Mouse (Mus musculus): Measurements from ENCODE around the gene Ctf1. TPM values are rescaled to one million over a fixed set of nuclear protein-coding genes. Genes with fewer than 3 reads are reported as not detected.
"Not testable (repeated sequence)": the region's sequence is repeated elsewhere in the genome, so short reads cannot be mapped to it uniquely, and the experiment has no call there.

Gene Ctf1
- polyA plus RNA-seq, 1 experiment from 2014 or later = 8.3 TPM

DNA sequence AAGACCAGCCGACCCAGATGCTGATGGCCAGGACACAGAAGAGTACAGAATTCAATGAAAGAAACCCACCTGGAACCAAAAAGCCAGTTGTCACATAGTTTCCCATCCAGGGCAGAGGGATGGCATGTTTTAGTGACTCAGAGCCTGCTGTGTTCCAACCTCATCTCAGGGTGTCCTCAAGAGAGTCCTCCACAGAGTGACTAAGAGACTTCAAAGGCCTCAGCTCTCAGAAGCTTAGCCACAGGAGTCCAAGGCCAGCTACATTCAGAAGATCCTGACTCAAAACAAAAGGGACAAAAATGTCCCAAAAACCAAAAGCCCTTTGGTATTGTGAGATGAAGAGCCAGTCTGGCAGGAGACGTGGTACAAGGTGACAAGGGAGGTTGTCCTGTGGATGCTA is 33.7 kb upstream of the Ctf1 start:
- Histone ChIP-seq H3K27ac (no peak overlapping the region), H3K4me3 (replicated peaks) (no peak overlapping the region), H3K27me3 (no peaks in the 10 kb centered on the region), H3K36me3 (replicated peaks) (0 out of 2 replicates have a peak, but pooled peaks cover 12% of the 10 kb centered on the region), H3K9ac (no peak overlapping the region), H3K9me3 (no peaks in the 10 kb centered on the region), H3K4me1 (peaks cover 3% of the 10 kb centered on the region; the same call in 1 of the 2 replicates), H3K4me2 (no peak overlapping the region)
- WGBS = 59% methylated on average over 2 of the region's 2 CpGs
- no peak for ATAC-seq (ENCODE audit: low FRiP score)

- Histone ChIP-seq H3K36me3 (replicated peaks) (0 out of 2 replicates have a peak, but pooled peaks cover 9% of the 10 kb centered on the region), H3K27ac (no peak overlapping the region), H3K4me3 (replicated peaks) (no peak overlapping the region), H3K9ac (no peak overlapping the region), H3K9me3 (no peaks in the 10 kb centered on the region), H3K4me1 (no peaks in the 10 kb centered on the region), H3K27me3 (no peaks in the 10 kb centered on the region), H3K4me2 (no peak overlapping the region)
- no peak for ATAC-seq (ENCODE audit: low FRiP score)
- 91% methylated on average over 13 of the region's 13 CpGs for WGBS
Observed at GRCm38 (mm10) chr7:127680541-127680940, 32.0 kb upstream of the Ctf1 start.

GRCm38 (mm10) chr7:127681888-127682553 is 30.5 kb upstream of the Ctf1 start:
- H3K4me2 ChIP-seq = no peak overlapping the region
- H3K4me1 ChIP-seq = no peaks in the 10 kb centered on the region
- no peak overlapping the region for H3K4me3 ChIP-seq (replicated peaks)
- H3K9me3 ChIP-seq = no peaks in the 10 kb centered on the region
- H3K27me3 ChIP-seq = no peaks in the 10 kb centered on the region
- H3K9ac ChIP-seq = no peak overlapping the region
- ATAC-seq (ENCODE audit: low FRiP score) = no peak
- WGBS = 90% methylated on average over 8 of the region's 8 CpGs
- no peak overlapping the region for H3K27ac ChIP-seq
- H3K36me3 ChIP-seq (replicated peaks) = 0 out of 2 replicates have a peak, but pooled peaks cover 3% of the 10 kb centered on the region

- ATAC-seq (ENCODE audit: low FRiP score) = no peak
- WGBS = 80% methylated on average over 14 of the region's 14 CpGs
- no peak overlapping the region for H3K9ac ChIP-seq
Observed at GRCm38 (mm10) chr7:127685304-127686018, 27.1 kb upstream of the Ctf1 start.

DNA sequence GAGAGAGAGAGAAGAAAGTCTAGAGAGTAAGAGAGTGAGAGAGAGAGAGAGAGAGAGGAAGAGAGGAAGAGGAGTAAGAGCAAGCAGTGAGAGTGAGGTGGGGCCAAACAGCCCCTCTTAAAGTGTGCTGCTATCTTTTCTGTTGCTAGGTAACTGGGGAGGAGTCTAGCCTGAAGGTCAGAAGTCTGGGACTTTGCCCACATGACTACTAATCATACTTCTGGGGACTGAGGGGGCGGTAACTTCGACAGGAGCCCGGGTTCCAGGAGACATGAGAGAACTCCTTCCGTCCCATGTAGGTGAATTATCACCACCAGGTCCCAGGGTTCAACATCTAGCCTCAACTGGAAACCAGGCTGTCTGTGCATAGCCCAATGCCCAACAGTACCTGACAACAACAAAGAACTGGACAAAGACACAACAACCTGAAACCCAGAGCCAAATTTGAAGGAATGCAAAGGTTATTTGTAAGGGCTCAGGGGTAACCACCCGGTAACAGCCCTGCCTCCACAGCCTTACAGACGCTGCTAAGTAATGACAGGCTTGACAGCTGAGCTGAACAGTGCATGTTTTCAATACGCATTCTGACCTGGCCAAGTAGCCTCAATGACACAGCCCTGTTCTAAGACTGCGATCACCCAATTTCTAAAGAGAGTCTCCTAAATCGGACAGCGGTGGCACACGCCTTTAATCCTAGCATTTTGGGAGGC is 25.6 kb upstream of the Ctf1 start:
- WGBS = 86% methylated on average over 11 of the region's 11 CpGs
- Histone ChIP-seq H3K27ac (no peak overlapping the region), H3K9me3 (no peaks in the 10 kb centered on the region), H3K4me3 (replicated peaks) (no peak overlapping the region), H3K9ac (no peak overlapping the region), H3K27me3 (no peaks in the 10 kb centered on the region), H3K4me1 (peaks cover 12% of the 10 kb centered on the region), H3K36me3 (replicated peaks) (0 out of 2 replicates have a peak, but pooled peaks cover 3% of the 10 kb centered on the region), H3K4me2 (no peak overlapping the region)
- no peak for ATAC-seq (ENCODE audit: low FRiP score)

More at GRCm38 (mm10) chr7:127685304-127686018, 27.1 kb upstream of the Ctf1 start:
- Histone ChIP-seq H3K4me1 (0 out of 2 replicates have a peak, but pooled peaks cover 2% of the 10 kb centered on the region), H3K9me3 (no peaks in the 10 kb centered on the region), H3K27me3 (no peaks in the 10 kb centered on the region), H3K27ac (no peak overlapping the region), H3K4me2 (no peak overlapping the region), H3K4me3 (replicated peaks) (no peak overlapping the region), H3K36me3 (replicated peaks) (0 out of 2 replicates have a peak, but pooled peaks cover 3% of the 10 kb centered on the region)

DNA sequence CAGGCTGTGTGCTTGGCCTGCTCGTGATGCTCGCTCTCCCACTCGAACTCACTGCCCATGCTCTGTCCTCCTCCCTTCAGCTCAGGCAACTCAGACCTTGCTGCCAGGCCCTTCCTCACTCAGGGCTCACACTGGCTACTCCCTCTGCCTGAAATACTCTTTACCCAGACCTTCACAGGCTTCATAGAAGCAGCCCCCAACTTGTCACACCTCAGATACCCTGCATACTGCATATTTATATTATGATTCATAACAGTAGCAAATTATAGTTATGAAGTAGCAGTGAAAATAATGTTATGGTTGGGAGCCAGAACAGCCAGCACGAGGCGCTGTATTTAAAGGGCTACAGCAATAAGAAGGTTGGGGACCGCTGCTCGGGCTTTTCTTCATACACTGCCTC is 23.6 kb upstream of the Ctf1 start:
- no peaks in the 10 kb centered on the region for H3K27me3 ChIP-seq
- H3K9me3 ChIP-seq = no peaks in the 10 kb centered on the region
- H3K27ac ChIP-seq = no peak overlapping the region
- H3K9ac ChIP-seq = no peak overlapping the region
- H3K4me3 ChIP-seq (replicated peaks) = no peak overlapping the region
- ATAC-seq (ENCODE audit: low FRiP score) = no peak
- 0 out of 2 replicates have a peak, but pooled peaks cover 3% of the 10 kb centered on the region for H3K36me3 ChIP-seq (replicated peaks)
- H3K4me2 ChIP-seq = no peak overlapping the region
- H3K4me1 ChIP-seq = peaks cover 12% of the 10 kb centered on the region
- 91% methylated on average over 7 of the region's 7 CpGs for WGBS

- Histone ChIP-seq H3K4me1 (peaks cover 12% of the 10 kb centered on the region), H3K27ac (no peak overlapping the region), H3K9me3 (no peaks in the 10 kb centered on the region), H3K4me2 (no peak overlapping the region), H3K27me3 (no peaks in the 10 kb centered on the region), H3K36me3 (replicated peaks) (0 out of 2 replicates have a peak, but pooled peaks cover 3% of the 10 kb centered on the region), H3K9ac (no peak overlapping the region), H3K4me3 (replicated peaks) (no peak overlapping the region)
- ATAC-seq (ENCODE audit: low FRiP score) = no peak
- 72% methylated on average over 9 of the region's 9 CpGs for WGBS
Observed at GRCm38 (mm10) chr7:127689626-127690280, 22.8 kb upstream of the Ctf1 start.

DNA sequence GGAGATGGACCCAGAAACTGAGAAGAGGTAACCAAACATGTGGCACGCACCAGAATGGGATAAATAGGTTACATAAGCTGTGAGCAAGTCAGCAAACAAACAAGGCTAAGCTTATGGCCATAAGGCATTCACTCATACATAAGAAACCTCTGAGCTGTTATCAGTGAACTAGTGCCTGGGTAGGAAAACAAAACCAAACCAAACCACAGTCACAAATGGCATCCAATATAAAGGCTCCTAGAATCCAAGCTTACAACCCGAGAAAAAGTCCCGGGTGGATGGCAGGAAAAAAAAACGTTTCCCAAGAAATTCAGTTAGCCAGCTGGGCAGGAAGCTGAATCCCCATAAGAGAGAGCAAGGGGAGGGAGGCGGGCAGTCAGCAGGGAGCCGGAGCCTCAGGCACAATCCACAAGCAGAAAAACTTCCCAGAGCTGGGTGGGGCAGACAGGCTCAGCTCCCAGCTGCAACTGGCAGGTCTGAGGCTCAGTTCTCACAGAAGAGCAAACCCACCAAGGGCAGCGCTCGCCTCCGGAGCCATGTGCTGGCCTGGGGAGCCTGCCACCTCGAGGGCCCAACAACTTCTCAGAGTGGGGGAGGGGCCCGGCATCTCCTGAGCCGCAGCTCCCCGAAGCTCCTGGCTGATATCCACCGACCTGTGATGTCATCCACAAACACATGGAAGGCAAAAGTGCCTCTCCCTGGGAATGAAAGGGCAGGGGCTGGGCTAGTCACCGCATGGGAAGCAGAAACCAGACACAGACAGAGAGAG is 21.1 kb upstream of the Ctf1 start:
- Histone ChIP-seq H3K36me3 (replicated peaks) (peaks cover 6% of the 10 kb centered on the region; the same call in 1 of the 2 replicates), H3K4me2 (peak overlapping the region; percentile 48), H3K4me1 (peaks cover 12% of the 10 kb centered on the region), H3K9me3 (no peaks in the 10 kb centered on the region), H3K27me3 (no peaks in the 10 kb centered on the region), H3K9ac (peak overlapping the region; percentile 47), H3K4me3 (replicated peaks) (peak overlapping the region; percentile 19), H3K27ac (peak overlapping the region; percentile 60; the same call in 1 of the 2 replicates)
- 4% methylated on average over 15 of the region's 15 CpGs for WGBS
- peak; percentile 53 for ATAC-seq (ENCODE audit: low FRiP score)

DNA sequence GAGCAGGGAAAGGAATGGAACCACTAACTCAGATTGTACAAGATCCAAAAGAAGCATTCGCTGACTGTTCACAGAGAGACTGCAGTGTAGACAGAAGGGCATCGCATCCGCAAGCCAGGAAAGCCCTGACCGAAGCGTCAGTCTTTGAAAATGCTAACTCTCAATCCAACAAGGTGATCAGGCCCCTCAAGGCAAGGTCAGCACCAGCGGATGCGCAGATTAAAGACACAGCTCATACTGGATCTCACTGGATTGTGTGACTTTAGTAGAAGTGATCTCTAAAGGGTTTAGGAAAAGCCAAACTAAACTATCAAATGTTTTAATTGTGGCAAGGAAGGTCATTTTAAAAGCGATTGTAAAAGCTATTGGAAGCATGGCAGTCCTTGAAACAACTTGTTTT is 19.2 kb upstream of the Ctf1 start:
- WGBS = 93% methylated on average over 8 of the region's 8 CpGs
- no peak overlapping the region for H3K4me3 ChIP-seq (replicated peaks)
- H3K36me3 ChIP-seq (replicated peaks) = peaks cover 6% of the 10 kb centered on the region; the same call in 1 of the 2 replicates
- H3K27me3 ChIP-seq = no peaks in the 10 kb centered on the region
- peaks cover 12% of the 10 kb centered on the region for H3K4me1 ChIP-seq
- no peak for ATAC-seq (ENCODE audit: low FRiP score)
- H3K27ac ChIP-seq = no peak overlapping the region
- no peak overlapping the region for H3K9ac ChIP-seq
- H3K9me3 ChIP-seq = no peaks in the 10 kb centered on the region
- no peak overlapping the region for H3K4me2 ChIP-seq

- H3K27ac ChIP-seq; H3K36me3 ChIP-seq (replicated peaks); ATAC-seq (ENCODE audit: low FRiP score); H3K4me3 ChIP-seq (replicated peaks); H3K27me3 ChIP-seq; H3K9ac ChIP-seq; H3K9me3 ChIP-seq; H3K4me2 ChIP-seq: not testable (repeated sequence)
- 93% methylated on average over 7 of the region's 7 CpGs for WGBS
- H3K4me1 ChIP-seq = peaks cover 12% of the 10 kb centered on the region
Observed at GRCm38 (mm10) chr7:127693730-127694129, 18.8 kb upstream of the Ctf1 start.

GRCm38 (mm10) chr7:127698986-127699385 is 13.6 kb upstream of the Ctf1 start:
- no peaks in the 10 kb centered on the region for H3K4me1 ChIP-seq
- no peak overlapping the region for H3K27ac ChIP-seq
- H3K27me3 ChIP-seq = no peaks in the 10 kb centered on the region
- no peaks in the 10 kb centered on the region for H3K9me3 ChIP-seq
- H3K4me3 ChIP-seq (replicated peaks) = no peak overlapping the region
- H3K4me2 ChIP-seq = no peak overlapping the region
- WGBS = 80% methylated on average over 6 of the region's 6 CpGs
- no peak overlapping the region for H3K9ac ChIP-seq
- peaks cover 22% of the 10 kb centered on the region for H3K36me3 ChIP-seq (replicated peaks)
- ATAC-seq (ENCODE audit: low FRiP score) = no peak
